Mouse (Mus musculus) G1E (cell line): ENCODE measurements around the gene Slx1b.

Experiments used
- CTCF ChIP-seq: IDR thresholded peaks from 2 replicates; pipeline ENCODE4 v1.5.1; 2012; ENCODE audit warnings: low read depth, low read length, inconsistent platforms, mixed read lengths
- GATA1 ChIP-seq: IDR thresholded peaks from 2 replicates; pipeline ENCODE4 v1.6.1; 2012; ENCODE audit warnings: borderline replicate concordance, low read length, inconsistent platforms, mixed read lengths
- GATA2 ChIP-seq: IDR thresholded peaks from 2 replicates; pipeline ENCODE4 v1.6.1; 2012; ENCODE audit warnings: low read depth, low read length, inconsistent platforms, borderline replicate concordance
- TAL1 ChIP-seq: conservative IDR thresholded peaks from 2 replicates; pipeline ENCODE4 v1.6.1; 2012; ENCODE audit warnings: low read depth, low read length, inconsistent platforms, mixed read lengths

DNA sequence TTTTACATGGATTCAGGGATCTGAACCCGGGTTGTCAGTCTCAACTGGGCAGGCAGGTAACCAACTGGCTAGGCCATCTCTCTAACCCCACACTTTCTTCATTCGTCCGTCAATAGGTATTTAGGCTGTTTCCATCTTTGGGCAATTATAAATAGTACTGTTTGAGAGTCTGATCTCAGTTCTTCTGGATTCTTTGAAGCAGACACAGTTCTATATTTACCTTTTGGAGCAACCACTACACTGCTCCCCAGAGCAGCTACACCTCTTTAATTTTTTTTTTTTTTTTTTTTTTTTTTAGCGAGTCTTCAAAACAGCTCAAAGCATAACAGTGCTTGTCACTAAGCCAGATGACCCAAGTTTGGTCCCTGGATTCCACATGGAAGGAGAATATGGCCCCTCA, 20.1 kb upstream of the Slx1b start:
- TF ChIP-seq CTCF (no peak), GATA1 (no peak), GATA2 (no peak), TAL1 (no peak)
